Mouse (Mus musculus) forebrain, embryonic 13.5 days (tissue): ENCODE data around the gene Gm20517. TPM values are rescaled to one million over a fixed set of nuclear protein-coding genes. Genes with fewer than 3 reads are reported as not detected.

Source experiments
- ATAC-seq: fragments of 200-750 bp; cut with Nextera tagmentation; 2 replicates; pipeline ENCODE4 v1.8.0; 2017
- H3K27ac ChIP-seq: fragments of 300-500 bp; sonication (generic); 2 replicates; pipeline ENCODE4 v1.5.1; 2015; ENCODE audit warnings: inconsistent platforms, mild to moderate bottlenecking, moderate library complexity
- H3K27me3 ChIP-seq: fragments of 300-500 bp; sonication (generic); 2 replicates; pipeline ENCODE4 v1.6.1; 2015; ENCODE audit warnings: mild to moderate bottlenecking, inconsistent platforms
- H3K36me3 ChIP-seq: fragments of 300-500 bp; sonication (generic); 2 replicates; pipeline ENCODE4 v1.6.1; 2015; ENCODE audit warnings: mild to moderate bottlenecking, inconsistent platforms; ENCODE audit not compliant: poor library complexity, severe bottlenecking
- H3K4me1 ChIP-seq: fragments of 300-500 bp; sonication (generic); 2 replicates; pipeline ENCODE4 v1.6.1; 2015; ENCODE audit warnings: inconsistent platforms
- H3K4me2 ChIP-seq: fragments of 300-500 bp; sonication (generic); 2 replicates; pipeline ENCODE4 v1.6.1; 2015; ENCODE audit warnings: inconsistent platforms, mild to moderate bottlenecking, moderate library complexity
- H3K4me3 ChIP-seq: fragments of 300-500 bp; sonication (generic); 2 replicates; pipeline ENCODE4 v1.5.1; 2015; ENCODE audit warnings: mild to moderate bottlenecking, inconsistent platforms
- H3K9ac ChIP-seq: fragments of 300-500 bp; sonication (generic); 2 replicates; pipeline ENCODE4 v1.6.1; 2015; ENCODE audit warnings: mild to moderate bottlenecking, inconsistent platforms
- H3K9me3 ChIP-seq: fragments of 300-500 bp; sonication (generic); replicated peaks from 2 replicates; pipeline ENCODE4 v1.6.1; 2016; ENCODE audit warnings: inconsistent platforms
- WGBS: fragments of 180-500 bp; shearing (Covaris S2); methylation state at CpG from one replicate; pipeline ENCODE4 v1.1.7; 2015; 5-methylcytosine and 5-hydroxymethylcytosine counted together
- polyA plus RNA-seq: library from polyadenylated mRNA; unstranded; fragments of >200 nt; fragmentation: Nextera tagmentation; extraction: Ambion mirVana; gene quantifications from 2 replicates; pipeline ENCODE4 v1.2.1, GENCODE M21; 2015

The Gm20517 gene
- polyA plus RNA-seq, 1 experiment from 2014 or later, result 1.7 TPM

GRCm38 (mm10) chr17:47669166-47669565, 57.8 kb downstream of the Gm20517 start:
- ATAC-seq, result peak; percentile 69

GRCm38 (mm10) chr17:47671988-47672310, 60.6 kb downstream of the Gm20517 start:
- Histone ChIP-seq H3K36me3 (peaks cover 27% of the 10 kb centered on the region), H3K9me3 (no peaks in the 10 kb centered on the region), H3K27me3 (peaks cover 27% of the 10 kb centered on the region), H3K27ac (no peak overlapping the region), H3K4me1 (peaks cover 18% of the 10 kb centered on the region), H3K4me3 (peak overlapping the region; percentile 32), H3K4me2 (peak overlapping the region; percentile 64), H3K9ac (peak overlapping the region; percentile 58)
- WGBS, result 15% methylated on average over 14 of the region's 14 CpGs
- ATAC-seq, result peak; percentile 37; the same call in 1 of the 2 replicates

More at GRCm38 (mm10) chr17:47669166-47669565, 57.8 kb downstream of the Gm20517 start:
- Histone ChIP-seq H3K4me1 (peaks cover 18% of the 10 kb centered on the region), H3K27me3 (peaks cover 27% of the 10 kb centered on the region), H3K36me3 (peaks cover 13% of the 10 kb centered on the region), H3K4me2 (no peak overlapping the region), H3K9me3 (no peaks in the 10 kb centered on the region), H3K9ac (no peak overlapping the region), H3K4me3 (no peak overlapping the region), H3K27ac (no peak overlapping the region)
- WGBS, result 49% methylated on average over 4 of the region's 4 CpGs

GRCm38 (mm10) chr17:47672311-47673111, 61.1 kb downstream of the Gm20517 start:
- WGBS, result 6% methylated on average over 57 of the region's 68 CpGs
- peak overlapping the region; percentile 58 for H3K9ac ChIP-seq

GRCm38 (mm10) chr17:47676581-47676980, 65.2 kb downstream of the Gm20517 start:
- Histone ChIP-seq H3K27ac (no peak overlapping the region), H3K4me1 (peaks cover 11% of the 10 kb centered on the region), H3K27me3 (peaks cover 16% of the 10 kb centered on the region), H3K9me3 (no peaks in the 10 kb centered on the region), H3K4me2 (no peak overlapping the region), H3K36me3 (peaks cover 67% of the 10 kb centered on the region), H3K9ac (peak overlapping the region; percentile 12; the same call in 1 of the 2 replicates), H3K4me3 (no peak overlapping the region)
- 19% methylated on average over 9 of the region's 9 CpGs for WGBS
- ATAC-seq, result no peak; the same call in 1 of the 2 replicates

More at GRCm38 (mm10) chr17:47672311-47673111, 61.1 kb downstream of the Gm20517 start:
- Histone ChIP-seq H3K27me3 (peaks cover 27% of the 10 kb centered on the region), H3K36me3 (peaks cover 28% of the 10 kb centered on the region), H3K4me3 (peak overlapping the region; percentile 32), H3K4me1 (peaks cover 18% of the 10 kb centered on the region), H3K9me3 (no peaks in the 10 kb centered on the region), H3K27ac (no peak overlapping the region), H3K4me2 (peak overlapping the region; percentile 64)
- peak; percentile 52 for ATAC-seq

GRCm38 (mm10) chr17:47678238-47678637, 66.8 kb downstream of the Gm20517 start:
- no peak overlapping the region for H3K4me3 ChIP-seq
- ATAC-seq, result no peak
- H3K4me2 ChIP-seq, result no peak overlapping the region
- H3K36me3 ChIP-seq, result peaks cover 77% of the 10 kb centered on the region
- no peak overlapping the region for H3K9ac ChIP-seq
- no peak overlapping the region for H3K27ac ChIP-seq
- 91% methylated on average over 5 of the region's 5 CpGs for WGBS
- H3K9me3 ChIP-seq, result no peaks in the 10 kb centered on the region
- H3K4me1 ChIP-seq, result no peaks in the 10 kb centered on the region
- H3K27me3 ChIP-seq, result peaks cover 2% of the 10 kb centered on the region; the same call in 1 of the 2 replicates

- no peak for ATAC-seq
- Histone ChIP-seq H3K27me3 (no peaks in the 10 kb centered on the region), H3K36me3 (peaks cover 78% of the 10 kb centered on the region), H3K27ac (no peak overlapping the region), H3K4me1 (no peaks in the 10 kb centered on the region), H3K4me2 (no peak overlapping the region), H3K4me3 (no peak overlapping the region), H3K9me3 (no peaks in the 10 kb centered on the region), H3K9ac (no peak overlapping the region)
- WGBS, result 87% methylated on average over 5 of the region's 5 CpGs
These were observed 67.3 kb downstream of the Gm20517 start for GRCm38 (mm10) chr17:47678702-47679101.

- no peak overlapping the region for H3K27ac ChIP-seq
- H3K9ac ChIP-seq, result no peak overlapping the region
- peaks cover 16% of the 10 kb centered on the region for H3K4me1 ChIP-seq
- H3K4me3 ChIP-seq, result no peak overlapping the region
- no peak for ATAC-seq
- H3K4me2 ChIP-seq, result no peak overlapping the region
- H3K27me3 ChIP-seq, result no peaks in the 10 kb centered on the region
- peaks cover 80% of the 10 kb centered on the region for H3K36me3 ChIP-seq
- 86% methylated on average over 4 of the region's 4 CpGs for WGBS
- H3K9me3 ChIP-seq, result no peaks in the 10 kb centered on the region
These were observed 71.4 kb downstream of the Gm20517 start for GRCm38 (mm10) chr17:47682836-47683235.

- 1% methylated on average over 70 of the region's 70 CpGs for WGBS
- H3K9ac ChIP-seq, result peak overlapping the region; percentile 84
- H3K27me3 ChIP-seq, result no peaks in the 10 kb centered on the region
- peaks cover 27% of the 10 kb centered on the region for H3K4me1 ChIP-seq
- H3K4me3 ChIP-seq, result peak overlapping the region; percentile 82
- ATAC-seq, result peak; percentile 92
- H3K27ac ChIP-seq, result peak overlapping the region; percentile 72
- peaks cover 34% of the 10 kb centered on the region for H3K36me3 ChIP-seq
- peak overlapping the region; percentile 94 for H3K4me2 ChIP-seq
- no peaks in the 10 kb centered on the region for H3K9me3 ChIP-seq
These were observed 76.3 kb downstream of the Gm20517 start for GRCm38 (mm10) chr17:47687409-47688343.

- Histone ChIP-seq H3K4me3 (peak within 1 kb of the TSS; percentile 82), H3K9ac (peak within 1 kb of the TSS; percentile 84), H3K27ac (peak within 1 kb of the TSS; percentile 72), H3K4me1 (peaks cover 27% of the 10 kb centered on the region), H3K27me3 (peaks cover 5% of the 10 kb centered on the region), H3K4me2 (peak within 1 kb of the TSS; percentile 94), H3K36me3 (peaks cover 28% of the 10 kb centered on the region), H3K9me3 (no peaks in the 10 kb centered on the region)
- ATAC-seq, result no peak
- WGBS, result 0% methylated on average over 9 of the region's 9 CpGs
These were observed 76.9 kb downstream of the Gm20517 start, which contains the start of gene Tomm6 for GRCm38 (mm10) chr17:47688344-47688607. TSS of gene Tomm6 (minus strand) at chr17:47688386.

- H3K9me3 ChIP-seq, result no peaks in the 10 kb centered on the region
- peaks cover 30% of the 10 kb centered on the region for H3K4me1 ChIP-seq
- under 1% methylated on average over 58 of the region's 58 CpGs for WGBS
- H3K36me3 ChIP-seq, result peaks cover 22% of the 10 kb centered on the region
- H3K4me3 ChIP-seq, result peak within 1 kb of the TSS; percentile 82
- H3K27me3 ChIP-seq, result peaks cover 11% of the 10 kb centered on the region
- H3K27ac ChIP-seq, result peak within 1 kb of the TSS; percentile 72
- peak within 1 kb of the TSS; percentile 84 for H3K9ac ChIP-seq
- peak within 1 kb of the TSS; percentile 94 for H3K4me2 ChIP-seq
- peak; percentile 72 for ATAC-seq
These were observed 77.5 kb downstream of the Gm20517 start, which contains the start of gene Frs3 for GRCm38 (mm10) chr17:47688608-47689575. TSS of gene Frs3 (plus strand) at chr17:47689030.

GRCm38 (mm10) chr17:47689894-47690293, 78.5 kb downstream of the Gm20517 start:
- Histone ChIP-seq H3K9me3 (no peaks in the 10 kb centered on the region), H3K4me2 (peak overlapping the region; percentile 94), H3K4me3 (peak overlapping the region; percentile 82; the same call in 1 of the 2 replicates), H3K27me3 (peaks cover 14% of the 10 kb centered on the region), H3K4me1 (peaks cover 35% of the 10 kb centered on the region), H3K9ac (peak overlapping the region; percentile 84; the same call in 1 of the 2 replicates), H3K36me3 (peaks cover 12% of the 10 kb centered on the region; the same call in 1 of the 2 replicates), H3K27ac (no peak overlapping the region)
- 79% methylated on average over 8 of the region's 8 CpGs for WGBS
- ATAC-seq, result no peak
